Mouse (Mus musculus) hematopoietic stem cell, adult 5-6 weeks (primary cell): ENCODE measurements around the gene Frem3. TPM values are rescaled to one million over a fixed set of nuclear protein-coding genes. Genes with fewer than 3 reads are reported as not detected.

Experiments
- ATAC-seq, 2 experiments: fragments of 125-278 bp in 1 of 2; replicated peaks in 1 of 2; 2 replicates each; pipeline ENCODE4 v1.8.0; 2016 to 2017; ENCODE audit warnings: inconsistent platforms in 2 of 2, mild to moderate bottlenecking in 2 of 2, moderate number of reproducible peaks in 2 of 2, low read depth in 1 of 2, moderate TSS enrichment in 1 of 2; ENCODE audit not compliant: low FRiP score in 2 of 2, poor library complexity in 2 of 2, severe bottlenecking in 2 of 2, insufficient read depth in 1 of 2, low TSS enrichment in 1 of 2
- total RNA-seq: library from RNA; stranded (forward); fragments of 172-1452, 232-1000 nt; gene quantifications from 2 replicates; pipeline ENCODE4 v1.2.3, GENCODE M21; 2017

Gene Frem3
- total RNA-seq, 1 experiment from 2014 or later = not detected

DNA sequence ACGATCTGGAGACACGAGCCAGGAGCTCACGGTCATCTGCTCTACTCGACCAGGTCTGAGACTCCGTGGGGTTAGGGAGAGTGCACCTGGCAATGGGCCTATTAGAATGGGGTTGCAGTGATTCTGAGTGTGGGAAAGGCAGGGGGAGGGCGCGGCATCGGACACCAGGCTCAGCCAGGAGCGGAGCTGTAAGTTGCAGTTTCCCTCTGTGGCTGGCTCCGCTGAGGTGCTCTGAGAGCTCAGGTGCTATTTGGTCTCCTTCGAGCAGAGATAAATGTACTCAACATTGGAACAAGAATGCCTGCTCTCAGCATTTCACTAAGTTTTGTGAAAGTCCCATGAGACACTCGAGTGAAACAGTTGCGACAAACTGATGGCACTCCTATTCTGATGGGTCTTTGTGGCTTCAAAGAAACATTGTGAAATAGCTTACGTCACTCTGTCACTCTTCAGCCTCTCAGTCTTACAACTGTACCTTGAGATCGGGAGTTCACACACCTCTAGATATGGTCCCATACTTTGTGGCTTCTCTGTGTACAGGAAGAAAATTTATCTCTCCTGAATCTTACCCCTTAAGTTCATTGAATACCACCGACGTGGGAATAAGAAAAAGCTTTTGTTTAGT, 58.5 kb downstream of the Frem3 start:
- ATAC-seq = no peak

DNA sequence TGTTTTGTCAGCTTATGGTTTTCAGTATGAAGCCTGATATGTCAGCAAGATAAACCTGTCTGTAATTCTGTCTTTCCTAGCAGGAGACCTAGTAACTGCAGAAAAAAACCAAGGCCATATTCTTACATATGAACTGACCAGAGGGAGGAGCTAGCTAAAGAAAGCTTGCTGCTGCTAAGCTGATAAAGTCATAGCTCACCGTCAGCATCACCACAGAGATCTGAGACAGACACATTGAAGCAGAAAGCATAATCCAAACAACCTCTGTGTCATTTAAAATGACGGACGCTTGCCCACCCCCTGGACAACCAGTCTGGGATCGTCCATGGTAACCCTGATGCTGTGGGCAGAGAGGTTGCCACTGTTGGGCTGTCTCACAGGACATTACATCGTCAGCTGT, 71.7 kb downstream of the Frem3 start:
- no peak for ATAC-seq

DNA sequence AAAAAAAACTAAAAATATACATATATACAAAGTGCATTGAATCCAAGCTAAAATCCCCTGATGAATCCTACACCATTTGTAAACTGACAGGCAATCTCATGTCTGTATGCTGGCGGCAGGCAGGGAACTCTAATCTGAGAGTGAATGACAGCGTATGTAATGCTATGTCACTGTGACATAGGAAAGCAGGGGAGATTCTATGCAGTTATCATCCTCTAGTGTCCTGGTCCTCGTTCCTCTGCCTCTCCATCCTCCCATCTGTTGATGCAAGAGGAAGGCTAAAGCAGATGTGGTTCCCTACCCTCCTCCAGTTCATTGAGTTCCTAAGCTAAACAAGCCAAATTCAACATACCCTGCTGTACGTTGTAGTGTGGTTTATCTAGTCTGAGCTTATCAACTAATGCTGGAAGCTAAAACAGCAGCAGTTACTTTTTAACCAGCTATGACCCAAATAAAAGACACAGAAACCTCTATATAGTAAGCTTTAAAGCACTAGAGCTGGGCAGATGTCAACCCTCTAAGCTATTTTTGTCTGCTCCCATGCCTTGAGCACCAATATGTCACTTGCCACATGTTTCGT, 73.0 kb downstream of the Frem3 start:
- no peak; a peak in 1 of 4 replicates for ATAC-seq

DNA sequence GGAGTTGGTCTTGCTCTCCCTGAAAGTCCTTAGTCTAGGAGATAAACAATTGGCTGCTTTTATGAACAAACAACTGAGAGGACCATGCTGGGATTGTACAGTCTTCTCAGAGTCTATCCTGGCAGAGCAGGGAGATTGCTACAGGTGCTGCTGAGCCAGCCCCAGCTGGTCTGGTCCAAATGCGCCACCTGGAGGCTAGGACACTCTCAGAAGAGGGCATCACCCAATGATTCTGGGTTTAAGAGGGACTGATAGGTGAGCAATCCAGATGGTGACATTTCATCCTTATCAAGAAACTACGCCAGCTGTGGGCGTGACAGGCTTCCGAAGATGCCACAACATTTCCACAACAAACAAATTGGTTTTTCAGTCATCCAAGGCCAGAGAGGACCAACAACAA, 77.3 kb downstream of the Frem3 start:
- peak; percentile 83 to 90 for ATAC-seq

DNA sequence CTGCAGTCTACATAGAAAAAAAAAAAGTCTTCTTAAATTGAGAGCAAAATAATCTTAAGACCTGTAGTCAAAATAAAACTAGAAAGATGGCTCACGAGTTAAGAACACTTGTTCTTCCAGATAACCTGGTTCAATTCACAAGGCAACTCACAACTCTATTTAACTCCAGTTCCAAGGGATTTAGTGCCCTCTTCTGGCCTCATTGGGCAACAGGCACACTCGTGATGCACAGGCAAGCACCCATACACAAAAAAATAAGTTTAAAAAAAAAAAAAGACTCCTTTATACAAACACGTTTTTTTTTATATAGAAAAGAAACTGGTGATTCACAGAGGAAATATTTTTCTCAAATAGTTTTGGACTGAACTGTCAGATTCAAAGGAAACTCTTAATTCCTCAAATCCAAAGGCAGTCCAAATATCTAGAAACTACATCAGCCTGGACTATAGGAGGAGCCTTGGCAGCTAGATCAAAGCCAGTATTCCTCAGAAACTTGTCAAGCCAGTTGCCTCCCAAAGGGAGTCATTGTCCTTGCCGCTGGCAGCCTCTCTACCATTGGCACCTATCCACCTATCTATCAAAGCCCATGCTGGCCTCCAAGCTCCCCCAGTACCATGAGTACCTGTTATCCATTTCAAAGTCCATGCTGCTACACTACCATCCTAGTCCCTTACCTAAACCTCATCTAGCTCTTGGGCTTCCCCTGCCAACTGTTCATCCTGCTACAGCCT, 100.0 kb downstream of the Frem3 start:
- ATAC-seq = no peak

DNA sequence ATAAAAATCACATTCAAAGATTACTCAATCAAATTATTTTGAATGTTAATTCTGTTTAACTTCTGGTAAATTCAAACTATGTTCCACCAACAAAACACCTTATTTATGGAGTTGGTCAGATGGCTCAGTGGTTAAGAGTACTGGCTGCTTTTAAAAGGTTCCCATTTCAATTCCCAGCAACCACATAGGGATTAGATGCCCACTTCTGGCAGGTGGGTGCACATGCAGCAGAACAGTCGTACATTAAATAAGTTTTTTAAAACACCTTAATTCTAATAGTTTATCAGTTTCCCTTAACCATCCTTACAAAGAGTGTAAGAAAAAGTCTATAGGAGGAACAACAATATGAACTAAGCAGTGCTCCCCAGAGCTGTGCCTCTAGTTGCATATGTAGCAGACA, 103.6 kb downstream of the Frem3 start:
- ATAC-seq = no peak

DNA sequence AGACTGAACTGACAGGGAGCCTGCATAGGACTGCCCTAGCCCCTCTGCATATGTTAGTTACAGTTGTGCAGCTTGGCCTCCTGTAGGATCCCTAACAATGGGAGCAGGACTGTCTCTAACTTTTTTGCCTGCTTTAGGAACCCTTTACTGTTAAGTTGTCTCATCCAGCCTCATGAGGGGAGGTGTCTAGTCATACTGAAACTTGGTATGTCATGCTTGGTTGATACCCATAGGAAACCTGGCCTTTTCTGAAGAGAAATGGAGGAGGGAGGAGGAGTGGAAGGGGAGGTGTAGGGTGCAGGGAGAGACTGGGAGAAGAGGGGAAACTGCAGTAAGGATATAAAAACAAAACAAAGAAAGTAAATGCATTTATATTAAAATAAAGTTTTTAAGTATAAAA, 121.4 kb downstream of the Frem3 start:
- ATAC-seq = no peak

DNA sequence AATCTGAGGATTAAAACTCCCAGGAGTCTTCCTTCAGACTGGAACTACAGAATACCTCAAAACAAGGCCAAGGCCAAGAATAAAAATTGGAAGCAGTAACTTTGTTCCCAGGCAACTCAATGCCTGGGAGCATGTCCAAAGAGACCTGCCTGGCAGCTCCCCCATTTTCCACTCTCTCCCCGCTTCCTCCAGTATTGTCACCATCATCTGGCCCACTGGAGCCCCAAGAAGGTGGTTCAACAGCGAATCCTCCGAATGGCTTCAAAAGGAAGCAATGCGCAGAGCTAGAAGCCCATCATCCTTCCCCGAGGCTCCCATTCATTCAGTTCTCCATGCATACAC, 127.1 kb downstream of the Frem3 start:
- ATAC-seq = 0 out of 4 replicates have a peak, but pooled peaks of 1 of the 2 experiments have one; percentile 2

DNA sequence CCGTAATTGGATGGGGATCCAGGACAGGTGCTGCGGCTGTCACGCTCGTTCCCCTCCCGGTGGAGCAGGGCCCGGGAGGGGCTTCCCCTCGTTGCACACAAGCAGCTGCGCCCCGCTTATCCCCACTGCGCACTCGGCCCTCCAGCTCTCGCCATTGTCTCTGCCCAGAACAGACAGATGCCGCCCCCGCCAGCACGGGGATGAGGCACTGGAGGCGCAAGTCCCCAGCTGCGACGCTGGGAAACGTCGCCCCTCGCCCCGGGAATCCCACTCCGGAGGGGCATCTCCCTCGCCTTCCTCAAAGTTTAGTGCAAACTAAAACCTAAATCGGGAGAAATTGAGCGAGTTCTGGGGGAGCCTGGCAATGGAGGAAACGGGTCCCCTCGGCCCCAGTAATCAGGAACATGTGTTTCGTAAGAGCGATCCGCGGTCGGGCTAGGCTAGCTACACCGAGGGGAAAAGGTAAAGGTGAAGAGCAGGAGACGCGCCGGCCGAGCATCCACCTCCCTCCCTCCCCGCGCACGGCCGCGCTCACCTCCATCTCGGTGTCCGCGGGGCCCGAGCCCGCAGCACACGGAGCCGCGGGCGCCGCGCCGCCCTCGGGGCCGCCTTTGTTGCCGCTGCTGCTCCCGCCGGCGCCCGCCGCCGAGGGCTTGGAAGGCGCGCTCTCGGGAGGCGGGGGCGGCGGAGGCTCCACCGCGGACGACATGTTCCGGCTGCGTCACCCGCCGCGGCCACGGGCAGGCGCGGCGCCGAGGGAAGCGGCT, 127.7 kb downstream of the Frem3 start:
- peak; percentile 20 to 58; a peak in 3 of 4 replicates for ATAC-seq

DNA sequence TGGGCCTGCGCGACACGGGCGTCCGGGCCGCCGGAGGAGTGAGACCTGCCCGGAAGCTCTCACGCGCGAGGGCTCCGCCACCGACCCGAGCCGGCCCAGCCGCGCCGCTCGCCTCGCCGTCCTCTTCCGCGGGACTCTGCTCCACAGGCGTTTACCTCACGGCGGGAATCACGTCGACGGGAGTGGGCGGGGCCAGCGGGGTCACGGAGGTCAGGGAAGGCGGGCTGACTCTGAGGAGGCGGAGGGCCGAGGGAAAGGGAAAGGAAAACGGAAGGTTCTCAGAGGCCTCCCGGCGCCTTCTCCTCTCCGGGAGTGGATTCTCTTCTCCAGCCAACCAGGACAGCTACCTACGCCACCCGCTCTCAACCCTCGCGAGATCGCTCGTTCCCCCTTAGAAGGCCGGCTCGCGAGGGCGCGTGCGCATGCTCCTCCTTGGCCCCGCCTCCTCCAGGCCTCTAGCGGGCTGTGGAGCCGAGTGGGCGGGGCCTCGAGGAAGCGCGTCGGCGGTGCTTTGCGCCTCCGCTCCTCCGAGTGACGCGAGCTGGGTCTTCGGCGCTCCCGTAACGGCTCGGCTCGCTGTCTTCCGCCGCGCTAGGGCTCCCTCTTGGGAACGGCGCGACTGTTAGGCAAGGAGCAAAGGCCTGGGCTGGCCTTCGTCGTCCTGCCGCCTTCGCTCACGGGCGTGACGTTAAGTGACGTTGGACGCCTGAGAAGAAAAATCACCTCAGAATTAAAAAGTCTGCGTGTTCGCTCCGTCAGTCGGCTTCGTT, 128.5 kb downstream of the Frem3 start, which contains the start of gene Smarca5:
Gene Smarca5, minus strand, starts transcription at position 343 of the 770 bp plus-strand sequence.
- ATAC-seq = peak; percentile 97 to 98

DNA sequence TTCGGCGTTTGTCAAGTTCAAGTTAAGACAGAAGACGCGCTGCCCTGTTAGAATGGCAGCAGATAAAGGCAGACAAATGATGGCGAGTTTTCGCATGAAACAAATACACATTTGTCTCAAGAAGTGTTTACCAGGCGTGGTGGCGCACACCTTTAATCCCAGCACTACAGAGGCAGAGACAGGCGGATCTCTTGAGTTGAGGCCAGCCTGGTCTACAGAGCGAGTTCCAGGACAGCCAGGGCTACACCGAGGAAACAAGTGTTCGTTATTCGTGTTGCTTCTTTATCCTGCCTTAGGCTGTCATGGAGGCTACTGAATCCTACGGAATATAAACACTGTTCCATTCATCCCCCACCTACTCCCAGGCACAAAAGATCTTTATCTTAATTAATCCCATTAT, 129.1 kb downstream of the Frem3 start:
- 0 out of 4 replicates have a peak, but pooled peaks of 1 of the 2 experiments have one; percentile 5 for ATAC-seq

Other genes starting within 250 kb of the Frem3 start
- gene Gypa, start 117.3 kb upstream of the Frem3 start, total RNA-seq = 3.9 and 22.8 TPM in 2 replicates
- 204 and 243 TPM in 2 replicates for gene Smarca5, start 128.4 kb downstream of the Frem3 start, total RNA-seq